Mouse (Mus musculus) CH12F3 (cell line): ENCODE measurements around the gene Ttc7.

ENCODE experiments used
- in situ Hi-C: fragments of 300-500 bp; cut with MboI; formaldehyde crosslinking; loops from 2 replicates; pipeline ENCODE4 v1.14.3; 2020; ENCODE audit warnings: low sequenced_read_pairs

The Ttc7 gene

DNA sequence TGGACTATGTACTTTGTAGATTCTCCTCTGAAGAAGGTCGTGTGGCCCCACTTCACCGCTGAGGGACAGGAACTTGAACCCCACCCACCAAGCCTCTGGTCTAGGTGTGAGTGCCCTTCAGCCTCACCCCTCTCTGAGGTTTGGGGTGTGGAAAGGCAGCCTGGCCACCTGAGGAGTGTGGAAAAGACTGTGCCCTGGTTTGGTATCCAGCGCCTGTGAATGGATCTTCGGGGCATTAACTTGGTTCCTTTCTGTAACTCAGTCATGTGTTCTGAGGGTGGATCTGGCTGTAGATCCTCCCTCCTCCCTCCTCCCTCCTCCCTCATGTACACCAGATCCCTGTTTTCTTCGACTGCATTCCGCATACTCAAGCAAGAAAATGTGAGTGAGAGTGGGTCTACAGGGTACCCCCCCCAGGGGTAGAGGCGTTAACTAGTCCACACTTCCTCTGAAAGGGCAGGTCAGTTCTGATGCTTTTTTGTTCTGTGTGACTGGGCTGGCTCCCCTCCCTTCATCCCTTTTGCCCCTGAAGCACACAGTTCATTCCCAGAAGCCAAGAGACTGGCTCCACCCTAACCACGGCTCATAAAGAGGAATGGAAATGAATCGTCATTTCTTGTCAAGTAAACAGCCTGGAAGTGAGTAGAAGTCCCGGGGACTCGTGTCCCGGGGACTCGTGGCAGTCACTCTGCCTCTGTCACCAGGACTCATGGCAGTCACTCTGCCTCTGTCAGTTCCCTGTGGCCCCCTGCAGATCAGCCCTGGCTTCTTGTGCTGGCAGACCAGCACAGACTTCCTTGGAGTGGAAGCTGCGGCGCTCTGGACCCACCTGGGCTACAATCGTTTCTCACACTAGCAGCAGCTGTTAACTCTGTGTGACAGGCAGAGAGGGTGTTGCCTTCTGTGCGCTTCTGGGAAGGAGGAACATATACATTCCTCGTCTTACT is 30.5 kb downstream of the Ttc7 start:
- in situ Hi-C loops = loop anchor here (10.0 kb wide), 1 partner anchor 252 kb away; no protein-coding TSS in a partner anchor

DNA sequence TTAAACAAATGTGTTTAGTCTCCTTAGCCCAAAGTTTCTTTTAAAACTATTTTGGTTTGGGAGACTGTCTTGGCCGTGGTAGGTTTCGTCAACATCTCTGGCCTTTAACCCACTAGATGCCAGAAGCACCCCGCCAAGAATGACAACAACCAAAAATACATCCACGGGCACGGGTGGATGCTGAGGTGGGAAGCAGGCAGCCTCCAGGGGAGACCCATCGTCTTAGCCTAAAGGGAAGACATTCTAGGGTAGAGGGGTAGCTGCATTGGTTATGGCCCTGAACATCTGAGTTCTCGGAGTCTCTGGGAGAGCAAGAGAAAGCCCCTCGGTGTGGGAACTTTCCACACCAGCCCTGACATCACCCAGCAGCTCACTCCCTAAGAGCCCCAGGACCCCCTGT is 31.4 kb downstream of the Ttc7 start:
- in situ Hi-C loops = loop anchor here (10.0 kb wide), 1 partner anchor 251 kb away; no protein-coding TSS in a partner anchor

DNA sequence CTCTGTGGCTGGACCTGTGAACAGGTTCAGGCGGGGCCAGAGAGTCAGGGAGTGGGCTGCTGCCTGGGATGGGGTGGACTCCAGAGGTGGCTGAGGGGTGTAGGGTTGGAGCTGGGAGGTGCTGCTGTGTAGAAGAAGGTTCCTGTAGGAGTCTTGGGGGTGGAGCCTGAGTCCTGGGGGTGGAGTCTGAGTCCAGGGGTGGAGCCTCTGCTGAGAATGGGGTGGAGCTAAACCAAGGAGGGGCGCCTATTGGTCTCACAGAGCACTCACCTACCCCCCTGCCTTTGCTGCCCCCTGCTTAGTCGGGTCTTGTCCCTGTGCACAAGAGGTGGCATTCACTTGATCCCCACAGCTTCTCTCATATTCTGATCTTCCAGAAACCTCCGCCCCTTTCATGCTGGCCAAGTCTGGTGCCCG is 31.9 kb downstream of the Ttc7 start:
- in situ Hi-C loops = loop anchor here (10.0 kb wide), 1 partner anchor 250 kb away; no protein-coding TSS in a partner anchor

DNA sequence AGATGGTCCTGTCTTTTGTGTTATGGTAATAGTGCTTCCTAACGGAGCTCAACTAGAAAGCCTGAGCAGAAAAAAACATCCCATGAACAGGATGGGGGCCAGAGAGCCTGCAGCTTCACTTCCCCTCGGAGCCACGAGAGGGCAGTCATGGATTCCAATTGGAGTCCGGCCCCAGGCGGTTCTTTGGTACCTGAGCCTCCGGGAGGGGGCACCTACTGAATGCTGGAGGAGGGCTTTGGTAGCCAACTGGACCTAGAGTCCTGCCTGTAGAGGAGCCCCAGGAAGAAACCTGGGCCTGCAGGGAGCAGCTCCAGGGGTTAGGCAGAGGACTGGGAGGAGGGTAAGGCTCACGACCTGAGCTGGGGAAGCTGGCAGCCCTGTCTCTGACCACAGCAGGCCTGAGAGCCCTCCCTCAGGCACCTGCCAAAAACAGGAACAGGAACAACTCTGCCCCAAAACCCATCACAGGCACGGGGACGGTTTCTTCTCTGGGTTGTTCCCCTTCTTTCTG is 32.4 kb downstream of the Ttc7 start:
- in situ Hi-C loops = loop anchor here (10.0 kb wide), 1 partner anchor 250 kb away; no protein-coding TSS in a partner anchor

DNA sequence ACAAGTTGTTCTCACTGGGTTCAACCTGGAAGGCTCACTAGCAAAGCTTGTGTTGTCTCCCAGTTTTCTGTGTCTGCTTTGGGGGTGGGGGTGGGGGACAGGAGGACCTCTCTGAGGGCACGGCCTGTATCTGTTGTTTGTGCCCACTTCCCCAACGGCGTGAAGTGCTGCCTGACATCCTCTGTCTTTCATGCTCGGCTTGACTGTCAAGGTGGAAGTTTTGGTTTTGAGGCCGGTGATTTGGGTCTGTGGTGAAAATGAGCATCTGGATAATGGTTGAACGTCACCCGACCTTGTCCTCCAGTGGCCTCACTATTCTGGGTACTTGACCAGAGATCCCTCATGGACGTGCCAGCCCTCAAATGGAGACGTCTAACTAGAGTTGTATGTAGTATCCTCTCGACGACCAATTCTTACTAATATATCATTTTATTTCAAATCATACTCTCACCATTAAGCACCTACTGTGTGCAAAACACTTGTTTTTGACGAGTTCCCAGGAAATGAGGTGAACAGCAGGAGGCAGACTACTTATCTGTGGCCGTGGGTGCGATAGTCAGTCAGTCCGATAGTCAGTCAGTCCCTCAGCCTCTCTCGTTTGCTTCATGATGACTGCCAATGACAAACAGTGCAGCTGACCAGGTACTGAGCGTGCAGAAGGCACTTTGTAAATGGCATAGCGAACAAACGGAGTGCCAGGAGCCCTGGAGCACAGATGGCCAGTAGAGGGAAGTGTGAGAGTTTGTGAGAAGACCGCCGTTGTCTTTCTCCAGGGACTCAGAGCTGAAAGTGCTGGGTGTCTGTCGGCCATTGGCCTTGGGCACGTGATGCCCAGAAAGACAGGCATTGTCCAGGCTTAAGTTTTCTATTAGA is 33.4 kb downstream of the Ttc7 start:
- in situ Hi-C loops = loop anchor here (10.0 kb wide), 1 partner anchor 249 kb away; no protein-coding TSS in a partner anchor

DNA sequence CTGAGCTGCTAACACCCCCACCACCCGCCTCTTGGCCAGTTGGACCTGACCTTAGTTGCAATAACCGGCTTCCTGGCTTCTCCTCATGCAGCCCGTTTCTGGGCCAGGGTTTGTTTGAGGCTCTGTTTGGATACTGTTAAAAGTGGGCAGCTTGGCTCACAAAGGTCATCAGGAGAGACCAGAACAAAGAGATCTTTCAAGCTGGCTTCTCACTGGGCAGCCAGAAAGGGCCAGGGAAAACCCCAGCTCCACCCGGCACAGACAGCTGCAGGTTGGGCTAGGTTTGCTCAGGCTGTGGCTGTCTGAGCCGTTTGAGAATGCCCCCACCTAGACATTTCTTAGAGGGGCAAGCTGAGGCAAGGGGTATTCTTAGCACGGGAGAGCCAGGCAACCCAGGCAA is 34.6 kb downstream of the Ttc7 start:
- in situ Hi-C loops = loop anchor here (10.0 kb wide), 1 partner anchor 248 kb away; no protein-coding TSS in a partner anchor

DNA sequence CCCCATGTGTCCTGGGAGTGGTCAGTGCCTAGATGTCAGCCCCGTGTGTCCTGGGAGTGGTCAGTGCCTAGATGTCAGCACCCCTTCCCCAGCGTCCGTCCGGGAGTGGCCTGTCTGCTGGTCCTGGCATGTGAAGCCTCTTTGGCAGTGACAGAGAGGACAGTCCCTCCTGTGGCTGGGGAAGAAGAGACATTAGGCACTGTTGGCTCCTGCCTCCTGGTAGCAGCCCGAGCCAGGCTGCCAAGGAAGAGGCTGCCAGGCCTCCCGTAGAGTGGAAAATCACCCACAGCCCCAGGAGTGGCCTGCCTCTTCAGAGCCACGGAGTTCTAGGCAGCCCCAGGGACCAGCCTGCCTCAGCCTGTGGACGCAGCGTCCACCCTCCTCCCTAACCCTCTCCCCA is 35.3 kb downstream of the Ttc7 start:
- in situ Hi-C loops = loop anchor here (10.0 kb wide), 1 partner anchor 247 kb away; no protein-coding TSS in a partner anchor

DNA sequence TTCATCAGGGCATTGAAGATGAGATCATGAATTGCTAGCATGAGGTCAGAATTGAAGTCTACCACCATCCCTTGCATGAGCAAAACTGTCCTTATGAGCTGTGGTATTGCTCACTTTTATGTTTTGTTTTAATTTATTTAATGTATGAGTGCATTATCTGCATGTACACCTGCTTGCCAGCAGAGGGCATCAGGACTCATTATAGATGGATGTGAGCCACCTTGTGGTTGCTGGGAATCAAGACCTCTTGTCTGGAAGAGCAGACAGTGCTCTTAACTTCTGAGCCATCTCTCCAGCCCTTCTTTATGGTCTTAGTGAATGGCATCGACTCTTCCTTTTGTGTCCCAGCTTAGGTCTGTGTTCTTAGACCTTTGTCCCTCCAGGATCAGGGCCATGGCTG is 39.0 kb downstream of the Ttc7 start:
- in situ Hi-C loops = no loop called here

DNA sequence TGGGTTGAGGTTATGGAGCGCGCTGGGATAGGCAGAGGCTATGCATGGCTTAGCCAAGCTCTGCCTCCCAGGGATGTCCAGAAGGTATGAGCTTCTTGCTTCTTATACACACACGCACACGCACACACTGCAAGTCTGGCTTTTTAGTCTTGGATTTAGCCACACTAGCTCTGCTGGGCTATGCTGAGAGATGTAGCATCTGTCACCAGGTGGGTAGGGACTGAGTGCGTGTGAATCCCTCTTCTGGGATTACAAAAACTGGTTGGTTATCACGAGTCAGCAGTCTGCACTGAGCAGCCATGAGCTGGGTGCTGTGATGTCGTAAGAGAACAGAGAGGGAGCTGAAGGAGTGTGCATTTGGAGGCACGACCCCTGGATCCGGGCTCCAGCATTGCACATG is 40.5 kb downstream of the Ttc7 start:
- in situ Hi-C loops = no loop called here

DNA sequence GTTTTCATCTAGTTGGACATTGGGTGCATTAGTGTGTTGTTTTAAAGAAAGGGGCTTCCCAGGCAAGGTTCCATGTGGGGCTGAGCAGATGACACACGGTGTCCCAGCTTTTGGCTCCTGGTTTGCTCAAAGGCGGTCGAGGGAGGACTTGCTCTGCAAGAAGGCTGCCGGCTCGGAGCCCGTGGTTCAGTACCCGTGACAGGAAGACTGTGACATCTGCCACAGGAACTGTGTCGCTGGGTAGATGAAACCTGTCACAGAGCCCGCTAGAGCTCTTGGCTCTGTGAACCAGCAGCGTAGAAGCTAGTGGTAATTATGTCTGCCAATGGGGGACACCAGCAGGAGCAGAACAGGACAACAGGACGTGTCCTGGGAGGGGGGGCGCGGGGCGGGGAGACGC is 42.8 kb downstream of the Ttc7 start:
- in situ Hi-C loops = no loop called here

DNA sequence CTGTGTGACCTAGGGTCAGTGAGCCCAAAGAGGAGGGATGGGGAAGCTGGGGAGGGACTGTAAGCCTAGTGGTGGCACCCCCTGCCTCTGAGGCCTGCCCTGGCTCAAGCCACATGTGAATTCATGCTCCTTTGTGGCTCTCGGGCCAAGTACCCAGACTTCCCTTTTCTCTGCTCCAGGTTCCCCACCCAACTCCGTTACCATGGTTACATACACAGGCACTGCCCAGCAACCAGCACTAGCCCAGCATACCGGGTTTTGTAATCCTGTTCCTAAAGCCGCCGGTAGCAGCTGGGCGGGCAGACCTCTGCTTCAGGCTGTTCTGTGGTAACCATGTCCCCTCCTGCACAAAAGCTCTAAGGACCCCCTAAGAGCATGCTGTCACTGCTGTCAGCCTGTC is 44.3 kb downstream of the Ttc7 start:
- in situ Hi-C loops = no loop called here

DNA sequence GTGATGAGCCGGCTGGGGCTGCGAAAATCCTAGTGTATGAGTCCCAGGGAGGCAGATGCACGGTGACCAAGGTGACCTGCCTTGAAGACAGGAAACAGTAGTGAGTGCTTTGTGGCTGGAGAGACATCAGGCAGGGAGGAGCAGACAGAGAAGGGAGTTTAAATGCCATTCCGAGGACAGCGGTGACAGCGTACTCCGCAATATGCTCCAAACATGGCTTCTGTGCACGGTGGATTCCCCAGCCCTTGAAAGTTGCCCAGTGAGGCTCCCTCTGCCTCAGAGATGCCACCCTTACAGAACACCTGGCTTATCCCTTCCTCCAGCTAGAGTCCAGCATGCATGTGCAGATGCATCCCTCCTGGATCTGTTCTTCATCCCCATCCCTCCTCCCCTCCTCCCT is 45.0 kb downstream of the Ttc7 start:
- in situ Hi-C loops = no loop called here

DNA sequence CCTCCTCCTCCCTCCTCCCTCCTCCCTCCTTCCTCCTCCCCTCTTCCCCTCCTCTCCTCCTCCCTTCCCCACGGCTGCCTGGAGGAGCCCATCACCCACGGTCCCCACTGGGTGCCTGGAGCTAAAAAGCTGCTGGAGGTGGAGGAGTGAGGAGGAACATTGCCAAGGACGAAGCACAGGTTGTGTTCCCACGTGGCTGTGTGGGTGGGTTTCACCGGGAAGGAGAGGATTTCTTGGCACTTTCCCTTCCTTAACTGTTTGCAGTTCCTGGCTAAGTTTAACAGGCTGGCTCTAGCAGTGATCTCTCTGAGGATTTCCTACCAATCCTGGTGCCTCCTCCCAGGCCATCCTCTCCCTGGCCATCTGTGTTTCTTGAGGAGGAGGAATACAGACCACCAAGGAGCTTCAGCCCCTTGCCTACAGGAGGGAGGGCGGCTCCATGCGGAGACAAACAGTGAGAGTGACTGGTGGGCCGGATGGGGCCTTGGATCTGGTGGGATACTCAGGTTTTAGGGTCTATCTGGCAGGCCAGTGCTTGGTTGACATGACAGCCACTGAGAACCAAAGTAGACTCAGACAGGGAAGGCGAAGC is 45.6 kb downstream of the Ttc7 start:
- in situ Hi-C loops = no loop called here

DNA sequence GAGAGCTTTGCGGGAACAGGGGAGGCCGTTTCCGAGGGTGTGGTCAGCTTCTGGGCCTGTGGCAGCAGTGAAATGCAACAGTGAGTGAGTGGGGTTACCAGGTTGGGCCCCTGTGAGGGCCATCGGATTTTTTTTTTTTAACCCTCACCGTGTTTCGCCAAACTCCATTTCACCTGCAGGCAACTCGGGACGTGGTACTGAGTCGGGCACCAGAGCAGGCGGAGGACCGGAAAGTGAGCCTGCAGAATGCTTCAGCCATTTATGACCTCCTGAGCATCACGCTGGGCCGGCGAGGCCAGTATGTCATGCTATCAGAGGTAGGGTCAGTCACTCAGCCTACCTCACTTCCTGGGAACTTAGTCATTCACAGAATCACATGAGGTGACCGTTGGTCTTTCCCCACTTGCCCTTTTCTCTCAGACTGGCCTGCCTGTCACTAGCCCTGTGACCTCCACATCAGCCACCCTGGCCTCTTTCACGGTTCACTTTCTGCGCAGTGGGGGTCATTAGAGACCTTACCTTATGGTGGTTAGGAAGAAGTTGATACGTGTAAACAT is 46.5 kb downstream of the Ttc7 start:
- in situ Hi-C loops = no loop called here

DNA sequence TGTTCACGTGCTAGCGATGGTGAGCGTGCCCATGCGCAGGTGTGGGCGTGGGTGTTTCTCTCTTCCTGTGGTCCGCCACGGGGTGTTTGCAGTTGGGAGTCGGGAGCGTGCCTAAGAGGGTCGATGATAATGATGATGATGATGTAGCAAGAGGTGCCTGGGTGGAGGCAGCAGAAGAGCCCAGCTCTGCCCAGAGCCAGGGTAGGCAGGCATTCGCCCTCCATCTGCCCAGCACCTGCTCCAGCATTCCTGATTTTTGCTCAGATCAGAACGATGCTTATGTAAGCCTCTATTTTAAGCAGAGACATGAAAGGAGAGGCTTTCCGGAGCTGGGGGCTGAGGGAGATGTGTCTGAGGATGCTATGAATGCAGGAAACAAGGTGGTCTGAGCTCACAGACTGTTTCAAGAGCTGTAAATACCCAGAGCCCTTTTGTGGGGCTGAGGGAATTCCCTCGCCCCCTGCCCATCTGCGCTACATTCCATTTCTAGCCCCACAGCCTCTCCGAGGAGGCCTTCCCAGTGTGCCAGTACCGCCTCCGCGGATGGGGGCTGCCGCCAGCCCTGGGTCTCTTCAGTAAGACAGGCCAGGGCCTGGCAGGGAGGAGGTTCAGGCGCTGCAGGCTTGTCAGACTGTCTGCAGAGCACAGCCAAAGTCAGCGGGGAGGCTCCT is 47.7 kb downstream of the Ttc7 start:
- in situ Hi-C loops = no loop called here

DNA sequence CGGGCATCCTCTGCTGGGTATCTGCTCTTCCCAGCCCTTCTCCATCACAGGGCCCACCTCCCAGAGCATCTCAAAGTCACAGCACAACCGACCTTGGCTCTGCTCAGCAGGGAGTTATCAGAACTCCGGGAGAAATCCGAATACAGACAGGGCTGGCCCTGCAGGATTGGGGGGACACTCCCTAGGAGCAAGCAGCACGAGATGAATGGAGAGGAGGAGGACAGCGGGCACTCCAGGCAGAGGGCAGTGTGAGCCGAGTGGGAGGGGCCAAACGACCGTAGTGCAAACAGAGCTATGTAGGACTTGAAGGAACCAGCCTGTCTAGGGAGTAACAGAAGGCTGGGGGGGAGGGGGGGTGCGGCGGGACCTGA is 48.2 kb downstream of the Ttc7 start:
- in situ Hi-C loops = no loop called here

DNA sequence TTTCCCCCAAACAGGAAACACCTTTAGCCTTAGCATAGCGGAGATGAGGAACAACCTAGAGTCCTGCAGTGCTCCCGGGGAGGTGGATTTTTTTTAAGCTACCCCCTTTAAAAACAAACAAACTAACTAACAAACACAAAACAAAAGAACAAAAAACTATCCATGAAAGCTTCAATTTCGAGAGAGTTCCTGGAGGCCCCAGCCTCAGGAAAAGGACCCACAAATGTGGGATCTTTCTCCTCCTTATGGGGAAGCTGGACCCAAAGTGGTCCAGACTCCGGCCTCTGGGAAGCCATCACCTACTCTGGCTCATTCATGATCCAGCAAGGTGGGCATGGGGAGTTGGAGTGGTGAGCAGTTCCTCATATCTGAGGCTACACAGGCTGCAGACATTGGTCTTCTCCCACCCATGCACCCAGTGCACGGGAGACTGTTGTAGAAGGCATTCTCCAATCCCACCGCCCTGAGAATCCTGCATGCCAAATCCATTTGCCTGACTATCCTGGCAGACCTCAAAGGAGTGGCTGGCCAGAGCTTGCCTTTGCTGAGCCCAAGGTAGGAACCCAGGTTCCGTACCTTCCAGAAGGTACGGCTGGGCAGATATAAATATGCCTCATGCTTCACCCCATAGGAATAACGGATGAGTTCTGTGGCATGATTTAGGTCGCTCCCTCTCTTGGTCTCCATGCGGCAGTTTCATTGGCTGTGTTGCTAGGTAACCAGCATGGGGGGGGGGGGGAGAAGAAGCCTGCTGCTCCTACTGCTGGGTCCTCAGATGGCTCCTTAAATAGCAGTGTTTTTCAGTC is 48.9 kb downstream of the Ttc7 start:
- in situ Hi-C loops = no loop called here

DNA sequence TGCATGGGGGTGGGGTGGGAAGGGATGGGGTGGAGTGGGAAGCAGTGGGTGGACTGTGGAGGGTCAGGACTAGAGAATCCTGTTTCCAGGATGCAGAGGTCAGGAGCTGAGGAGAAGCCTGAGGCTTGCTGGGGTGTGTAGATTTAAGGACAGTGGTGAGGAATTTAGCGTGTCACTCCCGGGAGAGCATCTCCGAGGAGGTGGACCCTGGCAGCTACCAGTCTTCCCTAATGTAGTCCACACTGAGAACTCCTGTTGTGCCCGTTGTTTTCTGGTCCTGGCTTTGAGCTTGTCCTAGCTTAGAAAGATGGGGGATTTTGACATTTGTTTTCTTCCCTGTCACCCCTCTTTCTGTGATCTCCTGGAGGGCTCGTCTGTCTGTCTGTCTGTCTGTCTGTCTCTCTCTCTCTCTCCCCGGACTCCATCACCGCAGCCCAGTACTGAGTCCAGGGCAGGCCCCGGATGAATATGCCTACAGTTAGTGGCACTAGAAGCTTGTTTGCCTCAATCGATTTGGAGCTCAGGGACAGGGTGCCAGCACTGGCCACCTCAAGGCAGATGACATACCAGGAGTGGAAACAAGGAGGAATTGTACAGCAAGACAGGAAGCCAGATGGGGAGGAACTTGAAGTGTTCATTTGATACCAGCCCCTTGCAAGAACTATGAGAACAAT is 49.6 kb downstream of the Ttc7 start:
- in situ Hi-C loops = no loop called here

DNA sequence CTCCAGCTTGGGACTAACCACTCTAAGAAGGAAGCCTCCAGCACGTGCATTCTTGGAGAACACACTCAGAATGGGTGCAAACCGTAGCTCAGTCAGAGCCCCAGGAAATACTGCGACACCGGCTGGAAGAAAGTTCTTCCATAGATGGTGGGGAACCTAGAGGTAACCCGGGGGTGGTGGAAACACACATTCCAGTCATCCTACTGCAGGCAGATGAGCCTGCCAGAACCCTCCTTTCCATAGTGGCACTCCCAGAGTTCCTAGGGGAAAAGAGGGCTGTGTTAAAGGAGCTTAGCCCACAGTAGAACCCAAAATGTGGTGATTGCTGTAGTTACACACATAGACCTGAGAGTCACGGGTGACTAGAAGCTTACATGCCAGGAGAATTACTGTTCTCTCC is 50.2 kb downstream of the Ttc7 start:
- in situ Hi-C loops = no loop called here
